Mouse (Mus musculus) limb, embryonic 14.5 days (tissue): ENCODE data around the gene Nup93. TPM values are rescaled to one million over a fixed set of nuclear protein-coding genes. Genes with fewer than 3 reads are reported as not detected.

Experiments used
- ATAC-seq: fragments of 200-750 bp; cut with Nextera tagmentation; 2 replicates; pipeline ENCODE4 v1.8.0; 2017; ENCODE audit warnings: low read depth, moderate number of reproducible peaks, moderate TSS enrichment; ENCODE audit not compliant: low FRiP score
- DNase-seq: peaks from one replicate; pipeline ENCODE4 v3.0.0-alpha.2; 2015; ENCODE audit warnings: low spot score
- H3K27ac ChIP-seq: fragments of 300-500 bp; sonication (generic); replicated peaks from 2 replicates; pipeline ENCODE4 v1.5.1; 2014; ENCODE audit warnings: low read depth, mild to moderate bottlenecking, low read length, moderate library complexity, mixed read lengths
- H3K27me3 ChIP-seq: fragments of 300-500 bp; sonication (generic); 2 replicates; pipeline ENCODE4 v1.6.1; 2014; ENCODE audit warnings: low read length, mixed read lengths; ENCODE audit not compliant: control insufficient read depth, insufficient read depth
- H3K36me3 ChIP-seq: fragments of 300-500 bp; sonication (generic); 2 replicates; pipeline ENCODE4 v1.6.1; 2014; ENCODE audit warnings: mild to moderate bottlenecking, low read length, moderate library complexity, mixed read lengths; ENCODE audit not compliant: control insufficient read depth, insufficient read depth
- H3K4me1 ChIP-seq: fragments of 300-500 bp; sonication (generic); 2 replicates; pipeline ENCODE4 v1.6.1; 2014; ENCODE audit warnings: antibody characterized with exemption, low read length, mixed read lengths; ENCODE audit not compliant: control insufficient read depth, insufficient read depth
- H3K4me2 ChIP-seq: fragments of 300-500 bp; sonication (generic); replicated peaks from 2 replicates; pipeline ENCODE4 v1.6.1; 2014; ENCODE audit warnings: low read depth, mild to moderate bottlenecking, low read length, moderate library complexity; ENCODE audit not compliant: severe bottlenecking
- H3K4me3 ChIP-seq: fragments of 300-500 bp; sonication (generic); replicated peaks from 2 replicates; pipeline ENCODE4 v1.5.1; 2014; ENCODE audit warnings: low read length
- H3K9ac ChIP-seq: fragments of 300-500 bp; sonication (generic); 2 replicates; pipeline ENCODE4 v1.6.1; 2014; ENCODE audit warnings: mild to moderate bottlenecking, low read depth, low read length, moderate library complexity; ENCODE audit not compliant: severe bottlenecking
- H3K9me3 ChIP-seq: fragments of 300-500 bp; sonication (generic); 2 replicates; pipeline ENCODE4 v1.6.1; 2016; ENCODE audit warnings: low read length; ENCODE audit not compliant: control insufficient read depth
- POLR2A ChIP-seq: fragments of 200-500 bp; IDR thresholded peaks from 2 replicates; pipeline ENCODE4 v1.8.0; 2012; ENCODE audit warnings: inconsistent platforms, mild to moderate bottlenecking, moderate library complexity, borderline replicate concordance; ENCODE audit not compliant: insufficient read depth, insufficient read length; ENCODE audit errors: extremely low read depth
- WGBS: fragments of 180-500 bp; shearing (Covaris S2); extraction: QIAGEN DNeasy Blood & Tissue Kit; methylation state at CpG from one replicate; pipeline ENCODE4 v1.1.7; 2014; 5-methylcytosine and 5-hydroxymethylcytosine counted together
- polyA plus RNA-seq, 2 experiments: library from polyadenylated mRNA; depleted of rRNA in 1 of 2; stranded (reverse) in 1 of 2; unstranded in 1 of 2; fragments of >200 nt; fragmentation: Nextera tagmentation in 1 of 2; extraction: Ambion mirVana in 1 of 2; gene quantifications; 2 replicates each; pipeline versions ENCODE4 v1.2.1 to v1.2.3; 2012 to 2014

Nup93 gene
- polyA plus RNA-seq, 2 experiments = 64.0 to 72.3 TPM

DNA sequence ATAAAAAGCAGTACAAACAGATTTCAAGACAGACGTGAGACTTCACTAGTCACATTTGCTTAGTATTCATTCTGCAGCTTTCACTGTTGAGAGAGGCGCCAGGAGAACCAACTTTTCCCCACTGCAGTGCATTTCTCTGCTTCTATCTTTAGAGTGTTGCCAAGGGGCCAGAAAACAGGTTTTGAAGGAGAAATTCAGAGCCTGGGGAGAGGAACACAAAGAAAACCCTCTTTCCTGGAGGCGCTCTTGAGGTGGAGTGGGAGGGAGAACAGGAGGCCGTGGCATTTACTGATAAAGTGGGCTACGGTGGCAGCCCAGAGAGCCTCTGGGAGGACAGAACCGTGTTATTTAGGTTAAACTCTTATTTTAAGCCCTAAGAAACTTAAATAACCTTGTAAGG, 81.3 kb downstream of the Nup93 start:
- Histone ChIP-seq H3K9ac (no peak overlapping the region), H3K4me1 (no peaks in the 10 kb centered on the region), H3K4me3 (no peak overlapping the region), H3K9me3 (no peaks in the 10 kb centered on the region), H3K27me3 (no peaks in the 10 kb centered on the region), H3K27ac (no peak overlapping the region), H3K4me2 (no peak overlapping the region), H3K36me3 (peaks cover 10% of the 10 kb centered on the region; the same call in 1 of the 2 replicates)
- ATAC-seq (no peak), DNase-seq (no peak)
- TF ChIP-seq POLR2A = no peak
- WGBS = 86% methylated on average over 6 of the region's 6 CpGs

DNA sequence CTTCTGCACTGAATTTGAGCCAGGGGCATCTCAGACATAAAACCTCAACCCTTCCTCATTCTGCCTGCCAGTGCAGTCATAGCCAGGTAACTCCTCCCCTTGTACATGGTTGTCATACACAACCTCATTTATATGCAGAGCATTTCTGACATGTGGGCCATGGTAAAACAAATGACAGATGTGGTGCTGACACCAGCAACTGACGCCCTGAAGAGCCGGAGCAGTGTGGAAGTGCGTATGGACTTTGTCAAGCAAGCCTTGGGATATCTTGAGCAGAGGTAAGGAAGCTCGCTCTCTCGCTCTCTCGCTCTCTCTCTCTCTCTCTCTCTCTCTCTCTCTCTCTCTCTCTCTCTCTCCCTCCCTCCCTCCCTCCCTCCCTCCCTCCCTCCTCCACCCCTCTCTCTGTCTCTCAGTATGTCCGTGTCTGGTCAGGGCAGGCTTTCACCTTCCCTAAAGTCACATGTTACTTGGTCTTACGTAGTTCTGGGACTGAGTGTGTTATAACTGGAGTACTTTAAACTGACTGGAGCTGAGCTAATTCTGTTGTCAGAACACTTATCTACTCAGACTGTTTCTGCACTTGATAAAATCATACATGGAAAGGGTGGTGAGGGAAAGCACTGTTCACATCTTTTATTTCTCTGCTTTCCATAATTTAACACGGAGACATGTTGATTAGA, 82.1 kb downstream of the Nup93 start:
- no peak overlapping the region for H3K9ac ChIP-seq

DNA sequence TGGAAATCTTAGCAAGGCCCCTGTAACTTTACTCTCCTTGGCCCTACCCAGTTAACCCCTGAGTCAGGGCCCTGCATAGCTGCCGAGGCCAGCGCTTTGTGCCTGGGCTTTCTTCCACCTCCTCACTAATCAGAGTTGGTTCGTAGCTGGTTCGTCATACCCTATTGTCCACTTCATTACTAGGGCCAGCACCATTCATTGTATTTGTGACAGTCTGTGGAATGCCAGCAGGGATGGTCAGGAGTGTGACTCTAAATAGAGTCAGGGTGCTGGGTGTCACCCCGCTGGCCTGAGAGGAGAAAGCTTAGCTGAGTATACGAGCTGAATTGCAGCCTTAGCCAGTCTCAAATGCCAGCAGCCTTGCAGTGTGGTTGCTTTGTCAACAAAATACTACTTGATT, 82.7 kb downstream of the Nup93 start:
- H3K9me3 ChIP-seq = no peaks in the 10 kb centered on the region
- H3K4me2 ChIP-seq = no peak overlapping the region
- H3K27ac ChIP-seq = no peak overlapping the region
- DNase-seq = no peak
- ATAC-seq = no peak
- H3K4me3 ChIP-seq = no peak overlapping the region
- WGBS = 75% methylated on average over 6 of the region's 6 CpGs
- H3K4me1 ChIP-seq = no peaks in the 10 kb centered on the region
- no peaks in the 10 kb centered on the region for H3K27me3 ChIP-seq
- no peak overlapping the region for H3K9ac ChIP-seq
- no peak for TF ChIP-seq POLR2A
- H3K36me3 ChIP-seq = peaks cover 23% of the 10 kb centered on the region; the same call in 1 of the 2 replicates

More for the DNA sequence above, 82.1 kb downstream of the Nup93 start:
- Histone ChIP-seq H3K4me3 (no peak overlapping the region), H3K4me2 (no peak overlapping the region), H3K27ac (no peak overlapping the region), H3K9me3 (no peaks in the 10 kb centered on the region), H3K36me3 (peaks cover 17% of the 10 kb centered on the region; the same call in 1 of the 2 replicates), H3K4me1 (no peaks in the 10 kb centered on the region), H3K27me3 (no peaks in the 10 kb centered on the region)
- ATAC-seq (no peak), DNase-seq (no peak)
- TF ChIP-seq POLR2A = no peak
- WGBS = 85% methylated on average over 9 of the region's 9 CpGs

DNA sequence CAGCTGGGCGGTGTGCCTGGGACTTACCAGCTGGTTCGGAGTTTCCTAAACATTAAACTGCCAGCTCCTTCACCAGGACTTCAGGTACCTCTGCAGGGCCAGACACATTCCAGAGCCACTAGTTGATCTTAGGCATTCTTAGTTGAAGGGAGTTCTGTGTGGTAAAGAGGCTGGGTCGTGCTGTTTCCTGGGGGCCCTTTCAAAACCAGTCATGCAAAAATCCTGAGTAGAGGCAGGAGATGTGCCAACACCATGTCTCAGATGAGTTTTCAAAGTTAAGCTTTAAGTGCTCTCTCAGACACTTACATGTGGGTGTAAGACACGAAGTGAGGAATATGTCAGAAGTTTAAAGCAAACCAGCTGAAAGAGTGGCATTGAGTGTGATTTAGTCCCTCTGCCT, 86.4 kb downstream of the Nup93 start:
- Histone ChIP-seq H3K27ac (no peak overlapping the region), H3K4me3 (no peak overlapping the region), H3K9me3 (no peaks in the 10 kb centered on the region), H3K9ac (no peak overlapping the region), H3K4me2 (no peak overlapping the region), H3K36me3 (peaks cover 47% of the 10 kb centered on the region), H3K4me1 (no peaks in the 10 kb centered on the region), H3K27me3 (no peaks in the 10 kb centered on the region)
- DNase-seq (no peak), ATAC-seq (no peak)
- TF ChIP-seq POLR2A = no peak
- WGBS = 82% methylated on average over 4 of the region's 4 CpGs

DNA sequence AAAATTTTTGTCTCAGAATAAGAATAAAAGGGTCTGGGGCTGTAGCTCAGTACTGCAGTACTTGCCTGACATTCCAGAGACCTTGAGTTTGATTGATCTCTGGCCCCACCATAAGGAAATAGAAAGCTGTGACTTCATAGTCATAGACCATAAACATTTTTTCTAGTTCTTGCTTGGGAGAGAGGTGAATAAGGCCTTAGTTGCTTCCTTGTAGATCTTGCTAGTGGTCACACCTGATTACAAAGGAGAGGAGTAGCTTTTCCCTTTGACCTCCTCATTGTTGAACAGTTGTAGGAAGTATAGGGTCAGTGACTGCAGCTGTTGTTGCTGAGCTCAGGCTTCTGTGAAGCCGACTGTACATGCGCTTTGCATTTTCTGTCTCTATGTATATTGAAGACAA, 90.0 kb downstream of the Nup93 start:
- no peaks in the 10 kb centered on the region for H3K9me3 ChIP-seq
- peaks cover 73% of the 10 kb centered on the region for H3K36me3 ChIP-seq
- no peak for ATAC-seq
- WGBS = 93% methylated on average over 2 of the region's 2 CpGs
- H3K4me1 ChIP-seq = no peaks in the 10 kb centered on the region
- no peak overlapping the region for H3K27ac ChIP-seq
- TF ChIP-seq POLR2A = no peak
- DNase-seq = no peak
- H3K9ac ChIP-seq = no peak overlapping the region
- H3K4me2 ChIP-seq = no peak overlapping the region
- H3K27me3 ChIP-seq = no peaks in the 10 kb centered on the region
- H3K4me3 ChIP-seq = no peak overlapping the region
